Mouse (Mus musculus): ENCODE measurements around the gene Eml4. TPM values are rescaled to one million over a fixed set of nuclear protein-coding genes. Genes with fewer than 3 reads are reported as not detected.

Eml4 gene
- polyA plus RNA-seq, 1 experiment = 13.0 TPM

GRCm38 (mm10) chr17:83344226-83344625 lies 6.5 kb upstream of the Eml4 start:
- no peak for TF ChIP-seq POLR2A (IDR thresholded peaks at IDR 0.05; ENCODE audit: control insufficient read depth, extremely low read depth, insufficient read depth, low read length, poor library complexity)
- no peak for TF ChIP-seq CTCF (IDR thresholded peaks at IDR 0.05; ENCODE audit: borderline replicate concordance, control insufficient read depth, extremely low read depth, insufficient read depth, low read length, poor library complexity)
- Histone ChIP-seq H3K36me3 (ENCODE audit: control insufficient read depth, insufficient read depth, low read length) (no peaks in the 10 kb centered on the region), H3K27ac (ENCODE audit: control insufficient read depth, insufficient read depth, low read length) (no peak overlapping the region), H3K27me3 (ENCODE audit: control insufficient read depth, insufficient read depth, low read length) (no peaks in the 10 kb centered on the region), H3K4me1 (replicated peaks; ENCODE audit: control insufficient read depth, insufficient read depth, low read length) (peaks cover 5% of the 10 kb centered on the region), H3K4me3 (ENCODE audit: control insufficient read depth, insufficient read depth, low read length) (no peak overlapping the region)
- WGBS = 87% methylated on average over 7 of the region's 7 CpGs
- DNase-seq = no peak

GRCm38 (mm10) chr17:83348056-83348822 lies 2.5 kb upstream of the Eml4 start:
- Histone ChIP-seq H3K36me3 (ENCODE audit: control insufficient read depth, insufficient read depth, low read length) (no peaks in the 10 kb centered on the region), H3K27me3 (ENCODE audit: control insufficient read depth, insufficient read depth, low read length) (no peaks in the 10 kb centered on the region), H3K27ac (ENCODE audit: control insufficient read depth, insufficient read depth, low read length) (no peak overlapping the region), H3K4me3 (ENCODE audit: control insufficient read depth, insufficient read depth, low read length) (no peak overlapping the region), H3K4me1 (replicated peaks; ENCODE audit: control insufficient read depth, insufficient read depth, low read length) (peaks cover 6% of the 10 kb centered on the region; the same call in 1 of the 2 replicates)
- no peak for DNase-seq
- WGBS = 95% methylated on average over 9 of the region's 9 CpGs
- TF ChIP-seq CTCF (IDR thresholded peaks at IDR 0.05; ENCODE audit: borderline replicate concordance, control insufficient read depth, extremely low read depth, insufficient read depth, low read length, poor library complexity) (no peak), POLR2A (IDR thresholded peaks at IDR 0.05; ENCODE audit: control insufficient read depth, extremely low read depth, insufficient read depth, low read length, poor library complexity) (no peak)

GRCm38 (mm10) chr17:83351119-83351531 lies 394 bp downstream of the Eml4 start:
- TF ChIP-seq CTCF (IDR thresholded peaks at IDR 0.05; ENCODE audit: borderline replicate concordance, control insufficient read depth, extremely low read depth, insufficient read depth, low read length, poor library complexity) = no peak
- TF ChIP-seq POLR2A (IDR thresholded peaks at IDR 0.05; ENCODE audit: control insufficient read depth, extremely low read depth, insufficient read depth, low read length, poor library complexity) = no peak
- peak; percentile 41 for DNase-seq
- WGBS = under 1% methylated on average over 54 of the region's 57 CpGs
- Histone ChIP-seq H3K36me3 (ENCODE audit: control insufficient read depth, insufficient read depth, low read length) (no peaks in the 10 kb centered on the region), H3K27me3 (ENCODE audit: control insufficient read depth, insufficient read depth, low read length) (no peaks in the 10 kb centered on the region), H3K27ac (ENCODE audit: control insufficient read depth, insufficient read depth, low read length) (0 out of 2 replicates have a peak overlapping the region, but pooled peaks have one; percentile 7), H3K4me3 (ENCODE audit: control insufficient read depth, insufficient read depth, low read length) (peak overlapping the region; percentile 70), H3K4me1 (replicated peaks; ENCODE audit: control insufficient read depth, insufficient read depth, low read length) (peaks cover 6% of the 10 kb centered on the region; the same call in 1 of the 2 replicates)

- DNase-seq = peak; percentile 12
- H3K36me3 ChIP-seq (ENCODE audit: control insufficient read depth, insufficient read depth, low read length) = no peaks in the 10 kb centered on the region
- no peak for TF ChIP-seq POLR2A (IDR thresholded peaks at IDR 0.05; ENCODE audit: control insufficient read depth, extremely low read depth, insufficient read depth, low read length, poor library complexity)
- no peak for TF ChIP-seq CTCF (IDR thresholded peaks at IDR 0.05; ENCODE audit: borderline replicate concordance, control insufficient read depth, extremely low read depth, insufficient read depth, low read length, poor library complexity)
- H3K27ac ChIP-seq (ENCODE audit: control insufficient read depth, insufficient read depth, low read length) = 0 out of 2 replicates have a peak overlapping the region, but pooled peaks have one; percentile 7
- H3K4me1 ChIP-seq (replicated peaks; ENCODE audit: control insufficient read depth, insufficient read depth, low read length) = 0 out of 2 replicates have a peak, but pooled peaks cover 3% of the 10 kb centered on the region
- H3K4me3 ChIP-seq (ENCODE audit: control insufficient read depth, insufficient read depth, low read length) = peak overlapping the region; percentile 70
- no peaks in the 10 kb centered on the region for H3K27me3 ChIP-seq (ENCODE audit: control insufficient read depth, insufficient read depth, low read length)
- 5% methylated on average over 13 of the region's 13 CpGs for WGBS
Measured at GRCm38 (mm10) chr17:83351601-83352413, 1.1 kb downstream of the Eml4 start.

GRCm38 (mm10) chr17:83352456-83352855 lies 1.7 kb downstream of the Eml4 start:
- Histone ChIP-seq H3K36me3 (ENCODE audit: control insufficient read depth, insufficient read depth, low read length) (no peaks in the 10 kb centered on the region), H3K27ac (ENCODE audit: control insufficient read depth, insufficient read depth, low read length) (no peak overlapping the region), H3K4me3 (ENCODE audit: control insufficient read depth, insufficient read depth, low read length) (no peak overlapping the region), H3K4me1 (replicated peaks; ENCODE audit: control insufficient read depth, insufficient read depth, low read length) (0 out of 2 replicates have a peak, but pooled peaks cover 3% of the 10 kb centered on the region), H3K27me3 (ENCODE audit: control insufficient read depth, insufficient read depth, low read length) (no peaks in the 10 kb centered on the region)
- no peak for DNase-seq
- 22% methylated on average over 2 of the region's 2 CpGs for WGBS
- TF ChIP-seq CTCF (IDR thresholded peaks at IDR 0.05; ENCODE audit: borderline replicate concordance, control insufficient read depth, extremely low read depth, insufficient read depth, low read length, poor library complexity) (no peak), POLR2A (IDR thresholded peaks at IDR 0.05; ENCODE audit: control insufficient read depth, extremely low read depth, insufficient read depth, low read length, poor library complexity) (no peak)

GRCm38 (mm10) chr17:83353011-83353410 lies 2.3 kb downstream of the Eml4 start:
- no peak overlapping the region for H3K27ac ChIP-seq (ENCODE audit: control insufficient read depth, insufficient read depth, low read length)
- no peak for TF ChIP-seq POLR2A (IDR thresholded peaks at IDR 0.05; ENCODE audit: control insufficient read depth, extremely low read depth, insufficient read depth, low read length, poor library complexity)
- TF ChIP-seq CTCF (IDR thresholded peaks at IDR 0.05; ENCODE audit: borderline replicate concordance, control insufficient read depth, extremely low read depth, insufficient read depth, low read length, poor library complexity) = no peak
- no peaks in the 10 kb centered on the region for H3K36me3 ChIP-seq (ENCODE audit: control insufficient read depth, insufficient read depth, low read length)
- 0 out of 2 replicates have a peak, but pooled peaks cover 3% of the 10 kb centered on the region for H3K4me1 ChIP-seq (replicated peaks; ENCODE audit: control insufficient read depth, insufficient read depth, low read length)
- 35% methylated on average over 5 of the region's 5 CpGs for WGBS
- H3K27me3 ChIP-seq (ENCODE audit: control insufficient read depth, insufficient read depth, low read length) = no peaks in the 10 kb centered on the region
- DNase-seq = no peak
- no peak overlapping the region for H3K4me3 ChIP-seq (ENCODE audit: control insufficient read depth, insufficient read depth, low read length)
